Mouse (Mus musculus): ENCODE results near the gene Il4ra.

DNA sequence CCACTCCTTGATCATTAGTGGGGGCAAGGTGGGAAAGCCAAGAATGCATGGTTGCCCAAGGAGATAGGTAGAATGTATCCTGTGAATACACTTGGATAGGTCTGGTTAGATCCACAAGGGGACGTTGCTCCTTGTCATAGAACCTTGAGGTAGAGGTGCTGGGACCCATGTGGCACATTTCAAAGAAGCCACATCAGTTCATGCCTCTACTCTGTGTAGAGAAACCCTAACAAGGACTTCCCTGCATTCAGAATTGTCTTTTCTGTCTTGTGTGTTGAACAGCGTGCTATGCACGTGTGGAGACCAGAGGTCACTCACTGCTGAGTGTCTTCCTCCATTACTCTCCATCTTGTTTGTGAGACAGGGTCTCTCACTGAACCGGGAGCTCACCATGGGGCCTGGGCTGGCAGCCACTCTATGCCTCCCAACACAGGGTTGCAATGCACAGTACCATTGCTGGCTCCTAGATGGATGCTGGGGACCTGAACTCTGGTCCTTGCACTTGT is 56.3 kb downstream of the Il4ra start:
- TF ChIP-seq EP300 (IDR thresholded peaks at IDR 0.05; ENCODE audit: low read depth) (no peak), CTCF (IDR thresholded peaks at IDR 0.05; ENCODE audit: low read depth) (no peak)

All from liver, embryonic 14.5 days (tissue).